Mouse (Mus musculus): Measurements from ENCODE around the gene Olfr190. TPM values are rescaled to one million over a fixed set of nuclear protein-coding genes. Genes with fewer than 3 reads are reported as not detected.
"Not testable (repeated sequence)": the region's sequence is repeated elsewhere in the genome, so short reads cannot be mapped to it uniquely, and the experiment has no call there.

The Olfr190 gene
- not detected in 2 replicates for polyA plus RNA-seq (2014; fragmentation: Nextera tagmentation; extraction: Ambion mirVana)

- no peak for ATAC-seq (ENCODE audit: low FRiP score, low TSS enrichment)
- no peaks in the 10 kb centered on the region for H3K27me3 ChIP-seq (ENCODE audit: control insufficient read depth, insufficient read depth, low read length)
Observed at GRCm38 (mm10) chr16:59077905-59078304, at the start of gene Olfr190. Gene Olfr190, minus strand, starts transcription at chr16:59078005.

DNA sequence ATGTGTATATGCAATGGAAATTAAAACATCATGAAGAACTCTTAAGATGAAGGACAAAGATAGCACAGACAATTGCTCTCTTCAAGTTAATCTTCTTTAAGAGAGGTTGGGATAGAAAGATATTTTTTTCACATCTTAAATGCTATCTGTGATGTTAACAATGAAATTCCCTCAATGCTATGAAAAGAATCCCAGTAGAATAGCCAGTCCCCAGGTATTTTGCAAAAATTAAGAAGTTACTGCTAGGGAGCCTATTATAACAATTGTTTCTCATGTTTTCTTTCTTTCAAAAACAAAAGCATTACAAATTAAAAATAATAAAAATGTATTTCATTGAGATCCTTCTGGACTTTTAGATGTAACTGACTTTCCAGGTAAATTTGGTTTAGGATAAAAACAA lies 43.2 kb upstream of the Olfr190 start, which contains the start of gene Olfr194:
TSS of gene Olfr194 (minus strand) at position 101 of the 400 bp plus-strand sequence.
- no peak within 1 kb of the TSS for H3K4me3 ChIP-seq (ENCODE audit: low read length)
- no peaks in the 10 kb centered on the region for H3K9me3 ChIP-seq (ENCODE audit: control insufficient read depth, low read length)
- H3K9ac ChIP-seq (ENCODE audit: low read depth, low read length), result no peak within 1 kb of the TSS
- no peaks in the 10 kb centered on the region for H3K27me3 ChIP-seq (ENCODE audit: control insufficient read depth, insufficient read depth, low read length)
- no peak within 1 kb of the TSS for H3K4me2 ChIP-seq (replicated peaks; ENCODE audit: low read depth, low read length)
- ATAC-seq (ENCODE audit: low FRiP score, low TSS enrichment), result no peak
- H3K27ac ChIP-seq (ENCODE audit: low read depth, low read length), result no peak within 1 kb of the TSS
- H3K36me3 ChIP-seq (ENCODE audit: control insufficient read depth, insufficient read depth, low read length), result no peaks in the 10 kb centered on the region
- no peaks in the 10 kb centered on the region for H3K4me1 ChIP-seq (ENCODE audit: control insufficient read depth, insufficient read depth, low read length)

More at GRCm38 (mm10) chr16:59077905-59078304, at the start of gene Olfr190:
- Histone ChIP-seq H3K9me3 (ENCODE audit: control insufficient read depth, low read length) (no peaks in the 10 kb centered on the region), H3K4me2 (replicated peaks; ENCODE audit: low read depth, low read length) (no peak within 1 kb of the TSS), H3K27ac (ENCODE audit: low read depth, low read length) (no peak within 1 kb of the TSS), H3K36me3 (ENCODE audit: control insufficient read depth, insufficient read depth, low read length) (no peaks in the 10 kb centered on the region), H3K4me1 (ENCODE audit: control insufficient read depth, insufficient read depth, low read length) (no peaks in the 10 kb centered on the region), H3K4me3 (ENCODE audit: low read length) (no peak within 1 kb of the TSS), H3K9ac (ENCODE audit: low read depth, low read length) (no peak within 1 kb of the TSS)
- WGBS, result 90% methylated on average over 5 of the region's 5 CpGs

GRCm38 (mm10) chr16:59111781-59112180 lies 34.0 kb upstream of the Olfr190 start, which contains the start of gene Olfr193:
Gene Olfr193, minus strand, starts transcription at chr16:59111881.
- H3K36me3 ChIP-seq (ENCODE audit: control insufficient read depth, insufficient read depth, low read length), result no peaks in the 10 kb centered on the region
- H3K4me2 ChIP-seq (replicated peaks; ENCODE audit: low read depth, low read length), result no peak within 1 kb of the TSS
- WGBS, result 96% methylated on average over 1 of the region's 1 CpGs
- H3K9me3 ChIP-seq (ENCODE audit: control insufficient read depth, low read length), result no peaks in the 10 kb centered on the region
- H3K27ac ChIP-seq (ENCODE audit: low read depth, low read length), result no peak within 1 kb of the TSS
- no peaks in the 10 kb centered on the region for H3K4me1 ChIP-seq (ENCODE audit: control insufficient read depth, insufficient read depth, low read length)
- no peaks in the 10 kb centered on the region for H3K27me3 ChIP-seq (ENCODE audit: control insufficient read depth, insufficient read depth, low read length)
- ATAC-seq (ENCODE audit: low FRiP score, low TSS enrichment), result no peak
- no peak within 1 kb of the TSS for H3K4me3 ChIP-seq (ENCODE audit: low read length)
- no peak within 1 kb of the TSS for H3K9ac ChIP-seq (ENCODE audit: low read depth, low read length)

- H3K27me3 ChIP-seq (ENCODE audit: control insufficient read depth, insufficient read depth, low read length); H3K9me3 ChIP-seq (ENCODE audit: control insufficient read depth, low read length); H3K9ac ChIP-seq (ENCODE audit: low read depth, low read length); H3K4me1 ChIP-seq (ENCODE audit: control insufficient read depth, insufficient read depth, low read length); H3K4me2 ChIP-seq (replicated peaks; ENCODE audit: low read depth, low read length); H3K27ac ChIP-seq (ENCODE audit: low read depth, low read length); H3K4me3 ChIP-seq (ENCODE audit: low read length); H3K36me3 ChIP-seq (ENCODE audit: control insufficient read depth, insufficient read depth, low read length); ATAC-seq (ENCODE audit: low FRiP score, low TSS enrichment): not testable (repeated sequence)
- 59% methylated on average over 5 of the region's 5 CpGs for WGBS
Observed at GRCm38 (mm10) chr16:59108522-59108921, 30.7 kb upstream of the Olfr190 start.

DNA sequence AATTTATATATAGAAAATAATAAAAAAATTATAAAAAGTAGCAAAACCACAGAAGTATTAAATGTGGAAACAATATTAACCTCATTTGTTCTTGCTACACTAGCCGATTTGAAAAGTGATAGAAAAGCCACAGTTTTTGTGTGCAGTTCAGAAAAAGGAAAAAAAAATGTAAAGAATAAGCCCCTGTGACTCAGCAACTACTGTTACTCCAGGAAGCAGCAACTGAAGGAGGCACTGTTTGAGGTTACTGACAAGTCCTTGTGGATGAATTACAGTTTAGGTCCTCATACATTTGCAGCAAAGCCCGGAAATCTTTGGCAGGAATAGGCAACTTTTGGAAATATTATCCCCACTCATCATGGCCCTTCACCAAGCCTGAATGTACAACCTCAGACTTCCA lies 27.5 kb upstream of the Olfr190 start:
- Histone ChIP-seq H3K9me3 (ENCODE audit: control insufficient read depth, low read length) (no peaks in the 10 kb centered on the region), H3K36me3 (ENCODE audit: control insufficient read depth, insufficient read depth, low read length) (no peaks in the 10 kb centered on the region), H3K4me2 (replicated peaks; ENCODE audit: low read depth, low read length) (no peak overlapping the region), H3K4me3 (ENCODE audit: low read length) (no peak overlapping the region), H3K27ac (ENCODE audit: low read depth, low read length) (no peak overlapping the region), H3K4me1 (ENCODE audit: control insufficient read depth, insufficient read depth, low read length) (no peaks in the 10 kb centered on the region), H3K9ac (ENCODE audit: low read depth, low read length) (no peak overlapping the region), H3K27me3 (ENCODE audit: control insufficient read depth, insufficient read depth, low read length) (no peaks in the 10 kb centered on the region)
- WGBS, result 71% methylated on average over 2 of the region's 2 CpGs
- no peak for ATAC-seq (ENCODE audit: low FRiP score, low TSS enrichment)

GRCm38 (mm10) chr16:59089722-59090121 lies 11.9 kb upstream of the Olfr190 start, which contains the start of gene Olfr191:
Gene Olfr191, minus strand, starts transcription at chr16:59089822.
- not testable (repeated sequence) for H3K36me3 ChIP-seq (ENCODE audit: control insufficient read depth, insufficient read depth, low read length); H3K4me2 ChIP-seq (replicated peaks; ENCODE audit: low read depth, low read length); ATAC-seq (ENCODE audit: low FRiP score, low TSS enrichment); H3K4me3 ChIP-seq (ENCODE audit: low read length); H3K27me3 ChIP-seq (ENCODE audit: control insufficient read depth, insufficient read depth, low read length); H3K27ac ChIP-seq (ENCODE audit: low read depth, low read length); H3K9ac ChIP-seq (ENCODE audit: low read depth, low read length); H3K4me1 ChIP-seq (ENCODE audit: control insufficient read depth, insufficient read depth, low read length); H3K9me3 ChIP-seq (ENCODE audit: control insufficient read depth, low read length)
- WGBS, result 58% methylated on average over 1 of the region's 1 CpGs

GRCm38 (mm10) chr16:59081113-59081512 lies 3.3 kb upstream of the Olfr190 start:
- not testable (repeated sequence) for ATAC-seq (ENCODE audit: low FRiP score, low TSS enrichment); H3K9me3 ChIP-seq (ENCODE audit: control insufficient read depth, low read length); H3K4me1 ChIP-seq (ENCODE audit: control insufficient read depth, insufficient read depth, low read length); H3K4me3 ChIP-seq (ENCODE audit: low read length); H3K9ac ChIP-seq (ENCODE audit: low read depth, low read length); H3K4me2 ChIP-seq (replicated peaks; ENCODE audit: low read depth, low read length); H3K27ac ChIP-seq (ENCODE audit: low read depth, low read length); H3K27me3 ChIP-seq (ENCODE audit: control insufficient read depth, insufficient read depth, low read length); H3K36me3 ChIP-seq (ENCODE audit: control insufficient read depth, insufficient read depth, low read length)
- 86% methylated on average over 2 of the region's 2 CpGs for WGBS

DNA sequence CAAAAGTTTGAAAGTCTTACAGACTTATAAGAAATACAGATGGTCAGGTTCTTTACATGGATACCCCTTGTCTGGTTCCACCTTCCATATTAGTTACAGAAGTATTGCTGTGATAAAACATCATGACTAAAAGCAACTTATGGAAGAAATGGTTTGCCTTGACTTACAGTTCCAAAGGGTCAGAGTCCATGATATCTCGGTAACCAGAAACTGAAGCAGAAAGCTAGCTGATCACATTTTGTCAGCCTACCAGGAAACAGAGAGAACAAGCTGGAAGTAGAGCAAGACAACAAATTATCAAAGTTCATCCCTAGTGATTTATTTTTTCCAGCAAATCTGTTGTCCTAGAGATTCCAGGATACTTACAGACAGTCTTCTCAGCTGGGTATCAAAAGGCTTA lies 4.3 kb downstream of the Olfr190 start:
- Histone ChIP-seq H3K27me3 (ENCODE audit: control insufficient read depth, insufficient read depth, low read length) (no peaks in the 10 kb centered on the region), H3K4me2 (replicated peaks; ENCODE audit: low read depth, low read length) (no peak overlapping the region), H3K9ac (ENCODE audit: low read depth, low read length) (no peak overlapping the region), H3K27ac (ENCODE audit: low read depth, low read length) (no peak overlapping the region), H3K36me3 (ENCODE audit: control insufficient read depth, insufficient read depth, low read length) (no peaks in the 10 kb centered on the region), H3K9me3 (ENCODE audit: control insufficient read depth, low read length) (no peaks in the 10 kb centered on the region), H3K4me3 (ENCODE audit: low read length) (no peak overlapping the region), H3K4me1 (ENCODE audit: control insufficient read depth, insufficient read depth, low read length) (no peaks in the 10 kb centered on the region)
- WGBS, result 75% methylated on average over 1 of the region's 1 CpGs
- no peak for ATAC-seq (ENCODE audit: low FRiP score, low TSS enrichment)

DNA sequence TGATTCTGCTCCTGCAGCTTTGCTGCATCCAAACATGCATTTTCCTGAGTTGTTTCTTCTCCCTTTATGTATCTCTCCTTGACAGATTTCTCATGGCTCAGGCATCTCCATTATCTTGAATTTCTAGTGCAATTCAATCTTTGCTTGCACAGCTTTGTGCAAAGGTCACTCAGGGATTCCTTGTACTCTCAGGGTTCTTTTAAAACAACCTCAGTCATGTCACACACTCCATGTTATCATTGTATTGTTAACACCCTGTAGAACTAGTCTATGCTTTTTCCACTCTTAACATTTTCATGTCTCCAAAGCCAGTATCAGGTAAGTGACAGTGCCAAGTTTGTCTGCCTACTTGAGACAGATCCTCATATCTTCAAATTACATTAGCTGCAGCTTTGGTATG lies 6.0 kb downstream of the Olfr190 start:
- Histone ChIP-seq H3K9me3 (ENCODE audit: control insufficient read depth, low read length) (no peaks in the 10 kb centered on the region), H3K9ac (ENCODE audit: low read depth, low read length) (no peak overlapping the region), H3K27me3 (ENCODE audit: control insufficient read depth, insufficient read depth, low read length) (no peaks in the 10 kb centered on the region), H3K4me1 (ENCODE audit: control insufficient read depth, insufficient read depth, low read length) (no peaks in the 10 kb centered on the region), H3K36me3 (ENCODE audit: control insufficient read depth, insufficient read depth, low read length) (no peaks in the 10 kb centered on the region), H3K4me2 (replicated peaks; ENCODE audit: low read depth, low read length) (no peak overlapping the region), H3K4me3 (ENCODE audit: low read length) (no peak overlapping the region), H3K27ac (ENCODE audit: low read depth, low read length) (no peak overlapping the region)
- no peak for ATAC-seq (ENCODE audit: low FRiP score, low TSS enrichment)
